Mouse (Mus musculus) forebrain, embryonic 11.5 days (tissue): Measurements from ENCODE around the gene D1Pas1. TPM values are rescaled to one million over a fixed set of nuclear protein-coding genes. Genes with fewer than 3 reads are reported as not detected.

Experiments
- ATAC-seq: fragments of 200-750 bp; cut with Nextera tagmentation; replicated peaks from 2 replicates; pipeline ENCODE4 v1.8.0; 2017; ENCODE audit warnings: moderate TSS enrichment; ENCODE audit not compliant: low FRiP score
- DNase-seq: peaks from one replicate; pipeline ENCODE4 v3.0.0-alpha.2; 2017; ENCODE audit warnings: low spot score
- H3K27ac ChIP-seq: fragments of 300-500 bp; sonication (generic); 2 replicates; pipeline ENCODE4 v1.5.1; 2014; ENCODE audit warnings: low read depth, low read length
- H3K27me3 ChIP-seq: fragments of 300-500 bp; sonication (generic); 2 replicates; pipeline ENCODE4 v1.6.1; 2014; ENCODE audit warnings: mild to moderate bottlenecking, low read length, mixed read lengths; ENCODE audit not compliant: control insufficient read depth, insufficient read depth
- H3K36me3 ChIP-seq: fragments of 300-500 bp; sonication (generic); 2 replicates; pipeline ENCODE4 v1.6.1; 2014; ENCODE audit warnings: mild to moderate bottlenecking, low read length, moderate library complexity, mixed read lengths; ENCODE audit not compliant: control insufficient read depth, insufficient read depth
- H3K4me1 ChIP-seq: fragments of 300-500 bp; sonication (generic); replicated peaks from 2 replicates; pipeline ENCODE4 v1.6.1; 2014; ENCODE audit warnings: low read length, mixed read lengths; ENCODE audit not compliant: control insufficient read depth, insufficient read depth
- H3K4me2 ChIP-seq: fragments of 300-500 bp; sonication (generic); 2 replicates; pipeline ENCODE4 v1.6.1; 2014; ENCODE audit warnings: low read depth, mild to moderate bottlenecking, low read length, moderate library complexity, mixed read lengths; ENCODE audit not compliant: severe bottlenecking
- H3K4me3 ChIP-seq: fragments of 300-500 bp; sonication (generic); 2 replicates; pipeline ENCODE4 v1.5.1; 2014; ENCODE audit warnings: low read depth, low read length
- H3K9ac ChIP-seq: fragments of 300-500 bp; sonication (generic); 2 replicates; pipeline ENCODE4 v1.6.1; 2014; ENCODE audit warnings: low read length
- H3K9me3 ChIP-seq: fragments of 300-500 bp; sonication (generic); 2 replicates; pipeline ENCODE4 v1.6.1; 2016; ENCODE audit warnings: low read length, mixed read lengths; ENCODE audit not compliant: control insufficient read depth
- WGBS: fragments of 180-500 bp; shearing (Covaris S2); extraction: QIAGEN DNeasy Blood & Tissue Kit; methylation state at CpG from one replicate; pipeline ENCODE4 v1.1.7; 2014; 5-methylcytosine and 5-hydroxymethylcytosine counted together
- polyA plus RNA-seq: library from polyadenylated mRNA; unstranded; fragments of >200 nt; fragmentation: Nextera tagmentation; extraction: Ambion mirVana; gene quantifications from 2 replicates; pipeline ENCODE4 v1.2.1, GENCODE M21; 2014

D1Pas1 gene
- 0.11 TPM in 1 of 2 replicates, not detected in the other for polyA plus RNA-seq

GRCm38 (mm10) chr1:186967201-186967812 is at the start of gene D1Pas1:
TSS of gene D1Pas1 (plus strand) at chr1:186967416.
- Histone ChIP-seq H3K27me3 (no peaks in the 10 kb centered on the region), H3K27ac (no peak within 1 kb of the TSS), H3K9ac (no peak within 1 kb of the TSS), H3K4me2 (no peak within 1 kb of the TSS), H3K9me3 (peaks cover 15% of the 10 kb centered on the region), H3K4me1 (no peaks in the 10 kb centered on the region), H3K36me3 (no peaks in the 10 kb centered on the region), H3K4me3 (no peak within 1 kb of the TSS)
- WGBS: 87% methylated on average over 53 of the region's 53 CpGs
- no peak for DNase-seq
- ATAC-seq: no peak

- 14% methylated on average over 17 of the region's 17 CpGs for WGBS
- DNase-seq: no peak
- peaks cover 4% of the 10 kb centered on the region for H3K4me1 ChIP-seq
Observed at GRCm38 (mm10) chr1:186922489-186923370, 44.5 kb upstream of the D1Pas1 start.

GRCm38 (mm10) chr1:186924027-186924426 is 43.2 kb upstream of the D1Pas1 start:
- DNase-seq: no peak
- Histone ChIP-seq H3K9me3 (no peaks in the 10 kb centered on the region), H3K9ac (no peak overlapping the region), H3K4me2 (no peak overlapping the region), H3K27me3 (no peaks in the 10 kb centered on the region), H3K27ac (no peak overlapping the region), H3K4me1 (peaks cover 4% of the 10 kb centered on the region), H3K4me3 (no peak overlapping the region), H3K36me3 (no peaks in the 10 kb centered on the region)
- no peak for ATAC-seq
- 56% methylated on average over 12 of the region's 12 CpGs for WGBS

More at GRCm38 (mm10) chr1:186922489-186923370, 44.5 kb upstream of the D1Pas1 start:
- Histone ChIP-seq H3K27me3 (no peaks in the 10 kb centered on the region), H3K27ac (no peak overlapping the region), H3K4me2 (peak overlapping the region; percentile 19; the same call in 1 of the 2 replicates), H3K9me3 (no peaks in the 10 kb centered on the region), H3K9ac (no peak overlapping the region), H3K4me3 (no peak overlapping the region), H3K36me3 (no peaks in the 10 kb centered on the region)
- ATAC-seq: 0 out of 2 replicates have a peak, but pooled peaks have one; percentile 28

- Histone ChIP-seq H3K9ac (no peak overlapping the region), H3K9me3 (no peaks in the 10 kb centered on the region), H3K36me3 (no peaks in the 10 kb centered on the region), H3K27ac (no peak overlapping the region), H3K4me3 (no peak overlapping the region), H3K4me1 (peaks cover 4% of the 10 kb centered on the region), H3K27me3 (no peaks in the 10 kb centered on the region), H3K4me2 (no peak overlapping the region)
- ATAC-seq: no peak
- 30% methylated on average over 9 of the region's 9 CpGs for WGBS
- DNase-seq: no peak
Observed at GRCm38 (mm10) chr1:186925411-186925810, 41.8 kb upstream of the D1Pas1 start.

- peaks cover 4% of the 10 kb centered on the region for H3K4me1 ChIP-seq
- peak; percentile 69 for DNase-seq
- H3K9ac ChIP-seq: no peak overlapping the region
- 18% methylated on average over 8 of the region's 8 CpGs for WGBS
- no peaks in the 10 kb centered on the region for H3K27me3 ChIP-seq
- peak overlapping the region; percentile 63 for H3K27ac ChIP-seq
- H3K4me3 ChIP-seq: no peak overlapping the region
- no peaks in the 10 kb centered on the region for H3K9me3 ChIP-seq
- no peak overlapping the region for H3K4me2 ChIP-seq
- H3K36me3 ChIP-seq: no peaks in the 10 kb centered on the region
- peak; percentile 83 for ATAC-seq
Observed at GRCm38 (mm10) chr1:186926316-186926949, 40.8 kb upstream of the D1Pas1 start.

- Histone ChIP-seq H3K27ac (peak overlapping the region; percentile 63; the same call in 1 of the 2 replicates), H3K9ac (no peak overlapping the region), H3K9me3 (no peaks in the 10 kb centered on the region), H3K36me3 (no peaks in the 10 kb centered on the region), H3K27me3 (no peaks in the 10 kb centered on the region), H3K4me3 (no peak overlapping the region), H3K4me1 (peaks cover 4% of the 10 kb centered on the region), H3K4me2 (no peak overlapping the region)
- ATAC-seq: peak; percentile 31; the same call in 1 of the 2 replicates
- peak; percentile 53 for DNase-seq
- WGBS: 43% methylated on average over 6 of the region's 6 CpGs
Observed at GRCm38 (mm10) chr1:186926950-186927316, 40.3 kb upstream of the D1Pas1 start.

- H3K9me3 ChIP-seq: no peaks in the 10 kb centered on the region
- WGBS: 51% methylated on average over 4 of the region's 4 CpGs
- no peak for DNase-seq
Observed at GRCm38 (mm10) chr1:186927494-186927893, 39.7 kb upstream of the D1Pas1 start.

GRCm38 (mm10) chr1:186930160-186930887 is 36.9 kb upstream of the D1Pas1 start:
- Histone ChIP-seq H3K9ac (no peak overlapping the region), H3K27ac (no peak overlapping the region), H3K27me3 (no peaks in the 10 kb centered on the region), H3K4me2 (no peak overlapping the region), H3K4me3 (no peak overlapping the region), H3K9me3 (no peaks in the 10 kb centered on the region), H3K4me1 (peaks cover 4% of the 10 kb centered on the region), H3K36me3 (no peaks in the 10 kb centered on the region)
- DNase-seq: no peak
- ATAC-seq: no peak
- WGBS: 88% methylated on average over 13 of the region's 13 CpGs

More at GRCm38 (mm10) chr1:186927494-186927893, 39.7 kb upstream of the D1Pas1 start:
- H3K36me3 ChIP-seq: no peaks in the 10 kb centered on the region
- ATAC-seq: no peak
- H3K9ac ChIP-seq: no peak overlapping the region
- H3K4me3 ChIP-seq: no peak overlapping the region
- no peaks in the 10 kb centered on the region for H3K27me3 ChIP-seq
- no peak overlapping the region for H3K27ac ChIP-seq
- H3K4me1 ChIP-seq: peaks cover 4% of the 10 kb centered on the region
- H3K4me2 ChIP-seq: no peak overlapping the region
